Mouse (Mus musculus) midbrain, embryonic 16.5 days (tissue): ENCODE results near the gene Tgif2. TPM values are rescaled to one million over a fixed set of nuclear protein-coding genes. Genes with fewer than 3 reads are reported as not detected.
A peak's percentile ranks its signal among the peaks of the same experiment; 100 is the strongest.
"Not testable (repeated sequence)": the region's sequence is repeated elsewhere in the genome, so short reads cannot be mapped to it uniquely, and the experiment has no call there.

Source experiments
- ATAC-seq: fragments of 200-750 bp; cut with Nextera tagmentation; 2 replicates; pipeline ENCODE4 v1.8.0; 2017; ENCODE audit warnings: moderate TSS enrichment
- H3K27ac ChIP-seq: fragments of 300-500 bp; sonication (generic); 2 replicates; pipeline ENCODE4 v1.5.1; 2014; ENCODE audit warnings: mild to moderate bottlenecking, low read length, mixed read lengths
- H3K27me3 ChIP-seq: fragments of 300-500 bp; sonication (generic); 2 replicates; pipeline ENCODE4 v1.6.1; 2014; ENCODE audit warnings: low read depth, low read length, mixed read lengths; ENCODE audit not compliant: control insufficient read depth, insufficient read depth
- H3K36me3 ChIP-seq: fragments of 300-500 bp; sonication (generic); 2 replicates; pipeline ENCODE4 v1.6.1; 2014; ENCODE audit warnings: mild to moderate bottlenecking, low read length, moderate library complexity, mixed read lengths; ENCODE audit not compliant: control insufficient read depth, insufficient read depth
- H3K4me1 ChIP-seq: fragments of 300-500 bp; sonication (generic); 2 replicates; pipeline ENCODE4 v1.6.1; 2014; ENCODE audit warnings: mild to moderate bottlenecking, low read length, mixed read lengths; ENCODE audit not compliant: control insufficient read depth, insufficient read depth
- H3K4me2 ChIP-seq: fragments of 300-500 bp; sonication (generic); 2 replicates; pipeline ENCODE4 v1.6.1; 2014; ENCODE audit warnings: mild to moderate bottlenecking, low read length, mixed read lengths
- H3K4me3 ChIP-seq: fragments of 300-500 bp; sonication (generic); 2 replicates; pipeline ENCODE4 v1.5.1; 2014; ENCODE audit warnings: low read depth, mild to moderate bottlenecking, low read length, moderate library complexity, mixed read lengths
- H3K9ac ChIP-seq: fragments of 300-500 bp; sonication (generic); 2 replicates; pipeline ENCODE4 v1.6.1; 2014; ENCODE audit warnings: low read depth, low read length, mixed read lengths
- H3K9me3 ChIP-seq: fragments of 300-500 bp; sonication (generic); replicated peaks from 2 replicates; pipeline ENCODE4 v1.6.1; 2014; ENCODE audit warnings: mild to moderate bottlenecking, low read length, mixed read lengths; ENCODE audit not compliant: control insufficient read depth, poor library complexity, severe bottlenecking
- WGBS: fragments of 180-500 bp; shearing (Covaris S2); extraction: QIAGEN DNeasy Blood & Tissue Kit; methylation state at CpG from one replicate; pipeline ENCODE4 v1.1.7; 2014; 5-methylcytosine and 5-hydroxymethylcytosine counted together
- polyA plus RNA-seq: library from polyadenylated mRNA; unstranded; fragments of >200 nt; fragmentation: Nextera tagmentation; extraction: Ambion mirVana; gene quantifications from 2 replicates; pipeline ENCODE4 v1.2.1, GENCODE M21; 2015

The Tgif2 gene
- polyA plus RNA-seq, 1 experiment from 2014 or later, result 12.5 TPM

- Histone ChIP-seq H3K36me3 (0 out of 2 replicates have a peak, but pooled peaks cover 2% of the 10 kb centered on the region), H3K27me3 (no peaks in the 10 kb centered on the region)
- WGBS, result 83% methylated on average over 3 of the region's 3 CpGs
Measured at GRCm38 (mm10) chr2:156879541-156879940, 39.7 kb downstream of the Tgif2 start.

GRCm38 (mm10) chr2:156882431-156883001, 42.7 kb downstream of the Tgif2 start:
- Histone ChIP-seq H3K9me3 (no peaks in the 10 kb centered on the region), H3K4me3 (no peak overlapping the region), H3K4me2 (no peak overlapping the region), H3K36me3 (no peaks in the 10 kb centered on the region), H3K27me3 (no peaks in the 10 kb centered on the region), H3K4me1 (no peaks in the 10 kb centered on the region), H3K27ac (no peak overlapping the region), H3K9ac (no peak overlapping the region)
- ATAC-seq, result no peak
- 49% methylated on average over 10 of the region's 10 CpGs for WGBS

More at GRCm38 (mm10) chr2:156879541-156879940, 39.7 kb downstream of the Tgif2 start:
- Histone ChIP-seq H3K9ac (no peak overlapping the region), H3K4me2 (no peak overlapping the region), H3K27ac (no peak overlapping the region), H3K9me3 (no peaks in the 10 kb centered on the region), H3K4me3 (no peak overlapping the region), H3K4me1 (no peaks in the 10 kb centered on the region)
- no peak for ATAC-seq

DNA sequence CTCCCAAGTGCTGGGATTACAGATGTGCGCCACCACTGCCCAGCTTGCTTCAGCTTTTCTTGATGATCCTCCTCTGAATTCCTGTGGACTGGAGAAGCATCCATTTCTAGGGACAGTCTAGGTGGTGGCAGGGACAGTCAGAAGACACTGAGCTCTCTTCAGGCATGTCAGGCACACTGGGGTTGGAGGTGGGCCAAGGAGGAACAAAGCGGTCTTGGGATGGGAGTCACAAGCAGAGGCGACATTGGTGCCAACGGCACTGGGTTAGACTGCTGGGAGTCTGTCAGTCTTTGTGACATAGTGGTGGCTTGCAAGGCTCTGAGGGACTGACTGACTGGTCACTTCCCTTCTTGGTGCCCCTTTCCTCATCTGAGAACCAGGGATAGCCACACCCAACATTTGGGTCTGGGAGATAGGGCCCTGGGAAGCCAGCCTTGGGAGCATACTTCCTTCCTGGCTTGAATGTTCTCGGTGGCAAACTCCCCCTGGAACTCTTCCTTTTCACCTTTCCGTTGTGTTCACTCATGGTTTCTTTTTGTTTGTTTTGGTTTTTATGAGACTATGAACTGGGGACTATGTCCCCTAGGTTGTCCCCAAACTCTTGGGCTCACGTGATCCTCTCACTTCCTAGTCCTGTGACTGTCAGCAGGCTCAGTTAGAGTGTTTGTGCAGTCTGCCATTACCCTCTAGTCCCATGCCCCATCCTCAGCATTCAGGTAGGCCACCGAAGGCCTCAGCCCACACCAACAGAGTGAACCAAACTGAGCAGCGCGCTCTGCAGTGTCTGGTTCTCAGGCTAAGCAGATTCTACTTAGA, 44.8 kb downstream of the Tgif2 start:
- Histone ChIP-seq H3K4me1 (no peaks in the 10 kb centered on the region), H3K4me3 (no peak overlapping the region), H3K27ac (no peak overlapping the region), H3K9ac (no peak overlapping the region), H3K36me3 (no peaks in the 10 kb centered on the region), H3K4me2 (no peak overlapping the region), H3K27me3 (no peaks in the 10 kb centered on the region), H3K9me3 (no peaks in the 10 kb centered on the region)
- WGBS, result 91% methylated on average over 10 of the region's 10 CpGs
- ATAC-seq, result no peak

GRCm38 (mm10) chr2:156885666-156886065, 45.9 kb downstream of the Tgif2 start:
- H3K4me2 ChIP-seq, H3K9ac ChIP-seq, H3K4me1 ChIP-seq, H3K36me3 ChIP-seq, H3K27me3 ChIP-seq, H3K9me3 ChIP-seq, ATAC-seq, H3K27ac ChIP-seq, H3K4me3 ChIP-seq: not testable (repeated sequence)
- WGBS, result 63% methylated on average over 2 of the region's 2 CpGs

- H3K9ac ChIP-seq, result no peak overlapping the region
- no peak for ATAC-seq
Measured at GRCm38 (mm10) chr2:156886084-156886631, 46.4 kb downstream of the Tgif2 start.

DNA sequence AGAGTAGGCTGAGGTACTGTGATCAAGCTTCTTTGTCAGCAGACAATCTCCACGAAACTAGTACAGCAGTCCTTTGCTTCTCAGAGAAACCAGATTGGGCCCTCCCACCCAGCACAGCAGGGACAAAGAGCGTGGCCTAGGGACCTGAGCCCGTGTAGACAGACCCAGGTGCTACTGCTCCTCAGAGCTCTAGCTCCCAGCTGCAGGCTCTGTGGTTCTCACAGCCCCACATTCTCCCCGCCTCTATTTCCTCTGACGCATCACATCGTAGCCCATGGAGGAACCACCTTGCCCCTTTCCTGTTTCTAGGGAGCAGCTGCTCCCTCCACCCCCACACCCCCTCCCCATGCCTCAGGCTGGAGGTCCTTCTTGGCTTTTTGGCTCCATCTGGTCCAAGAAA, 47.2 kb downstream of the Tgif2 start, which contains the start of gene Sla2:
Gene Sla2 (minus strand): TSS at position 176 of the 400 bp plus-strand sequence.
- H3K4me1 ChIP-seq, result peaks cover 1% of the 10 kb centered on the region; the same call in 1 of the 2 replicates
- H3K9ac ChIP-seq, result no peak within 1 kb of the TSS
- 78% methylated on average over 6 of the region's 6 CpGs for WGBS
- no peaks in the 10 kb centered on the region for H3K27me3 ChIP-seq
- H3K4me2 ChIP-seq, result no peak within 1 kb of the TSS
- no peak within 1 kb of the TSS for H3K27ac ChIP-seq
- H3K9me3 ChIP-seq, result no peaks in the 10 kb centered on the region
- no peak for ATAC-seq
- H3K36me3 ChIP-seq, result no peaks in the 10 kb centered on the region
- H3K4me3 ChIP-seq, result no peak within 1 kb of the TSS

More at GRCm38 (mm10) chr2:156886084-156886631, 46.4 kb downstream of the Tgif2 start:
- Histone ChIP-seq H3K4me3 (no peak overlapping the region), H3K36me3 (no peaks in the 10 kb centered on the region), H3K9me3 (no peaks in the 10 kb centered on the region), H3K27me3 (no peaks in the 10 kb centered on the region), H3K4me1 (no peaks in the 10 kb centered on the region), H3K27ac (no peak overlapping the region), H3K4me2 (no peak overlapping the region)
- 87% methylated on average over 10 of the region's 10 CpGs for WGBS

GRCm38 (mm10) chr2:156888490-156888889, 48.7 kb downstream of the Tgif2 start:
- ATAC-seq, result no peak

GRCm38 (mm10) chr2:156892240-156892639, 52.4 kb downstream of the Tgif2 start:
- no peak overlapping the region for H3K4me3 ChIP-seq
- no peaks in the 10 kb centered on the region for H3K36me3 ChIP-seq
- peaks cover 10% of the 10 kb centered on the region; the same call in 1 of the 2 replicates for H3K4me1 ChIP-seq
- H3K27ac ChIP-seq, result 0 out of 2 replicates have a peak overlapping the region, but pooled peaks have one; percentile 26
- H3K27me3 ChIP-seq, result no peaks in the 10 kb centered on the region
- H3K9ac ChIP-seq, result no peak overlapping the region
- WGBS, result 18% methylated on average over 3 of the region's 3 CpGs
- ATAC-seq, result peak; percentile 84; the same call in 1 of the 2 replicates
- no peak overlapping the region for H3K4me2 ChIP-seq
- H3K9me3 ChIP-seq, result no peaks in the 10 kb centered on the region

More at GRCm38 (mm10) chr2:156888490-156888889, 48.7 kb downstream of the Tgif2 start:
- 76% methylated on average over 3 of the region's 3 CpGs for WGBS
- Histone ChIP-seq H3K4me2 (no peak overlapping the region), H3K36me3 (no peaks in the 10 kb centered on the region), H3K9ac (no peak overlapping the region), H3K4me3 (no peak overlapping the region), H3K27me3 (no peaks in the 10 kb centered on the region), H3K27ac (no peak overlapping the region), H3K9me3 (no peaks in the 10 kb centered on the region), H3K4me1 (peaks cover 10% of the 10 kb centered on the region; the same call in 1 of the 2 replicates)
